Mouse (Mus musculus) CH12.LX (cell line): ENCODE results near the gene Pxn. TPM values are rescaled to one million over a fixed set of nuclear protein-coding genes. Genes with fewer than 3 reads are reported as not detected.

Source experiments
- DNase-seq: peaks from one replicate; pipeline ENCODE4 v3.0.0-alpha.2; 2013; ENCODE audit errors: extremely low read depth
- H3K27ac ChIP-seq: 2 replicates; pipeline ENCODE4 v1.5.1; 2012; ENCODE audit warnings: low read depth, mild to moderate bottlenecking, control low read depth, moderate library complexity; ENCODE audit not compliant: insufficient read depth
- H3K27me3 ChIP-seq: replicated peaks from 2 replicates; pipeline ENCODE3; 2012; ENCODE audit warnings: inconsistent platforms
- H3K36me3 ChIP-seq, 2 experiments: replicated peaks in 1 of 2; 2 replicates each; pipeline versions ENCODE3 to v1.6.1; 2012; ENCODE audit warnings: inconsistent platforms in 1 of 2, low read length in 1 of 2, mild to moderate bottlenecking in 1 of 2, mixed read lengths in 1 of 2, moderate library complexity in 1 of 2; ENCODE audit not compliant: control insufficient read depth in 1 of 2, insufficient read depth in 1 of 2
- H3K4me1 ChIP-seq, 2 experiments: 2 replicates each; pipeline ENCODE4 v1.6.1; 2012; ENCODE audit warnings: inconsistent platforms in 1 of 2, moderate library complexity in 1 of 2; ENCODE audit not compliant: insufficient read depth in 2 of 2, control insufficient read depth in 1 of 2
- H3K4me2 ChIP-seq: 2 replicates; pipeline ENCODE4 v1.6.1; 2012; ENCODE audit warnings: low read depth, mild to moderate bottlenecking, control low read depth; ENCODE audit not compliant: poor library complexity, insufficient read depth, severe bottlenecking
- H3K4me3 ChIP-seq, 3 experiments: fragments of 150-350 bp in 1 of 3; sonication (generic) in 1 of 3; replicated peaks in 1 of 3; 2 replicates each; pipeline versions ENCODE3 to v1.5.1; 2011 to 2012; ENCODE audit warnings: low read depth in 2 of 3, low read length in 2 of 3, mild to moderate bottlenecking in 2 of 3, moderate library complexity in 2 of 3, control low read depth in 1 of 3, improper control_type of control experiment in 1 of 3, inconsistent platforms in 1 of 3, mixed read lengths in 1 of 3; ENCODE audit not compliant: poor library complexity in 1 of 3
- H3K79me2 ChIP-seq: replicated peaks from 2 replicates; pipeline ENCODE4 v1.6.1; 2012; ENCODE audit warnings: mild to moderate bottlenecking, moderate library complexity; ENCODE audit not compliant: control insufficient read depth, poor library complexity, insufficient read depth, severe bottlenecking; ENCODE audit errors: extremely low read depth
- H3K9ac ChIP-seq: 2 replicates; pipeline ENCODE4 v1.6.1; 2012; ENCODE audit warnings: low read depth, mild to moderate bottlenecking, control low read depth, moderate library complexity; ENCODE audit not compliant: insufficient read depth
- H3K9me3 ChIP-seq: replicated peaks from 2 replicates; pipeline ENCODE3; 2012; ENCODE audit warnings: low read length, inconsistent platforms, mixed read lengths
- BHLHE40 ChIP-seq: IDR thresholded peaks from 2 replicates; pipeline ENCODE4 v1.6.1; 2011; ENCODE audit warnings: mild to moderate bottlenecking, low read depth, low read length, improper control_type of control experiment
- CHD1 ChIP-seq: IDR thresholded peaks from 2 replicates; pipeline ENCODE4 v1.6.1; 2012; ENCODE audit warnings: low read depth, low read length, improper control_type of control experiment, inconsistent platforms
- CHD2 ChIP-seq: IDR thresholded peaks from 2 replicates; pipeline ENCODE4 v1.6.1; 2011; ENCODE audit warnings: low read length, improper control_type of control experiment
- CTCF ChIP-seq, 2 experiments: IDR thresholded peaks in 1 of 2; conservative IDR thresholded peaks in 1 of 2; 2 replicates each; pipeline ENCODE4 v1.5.1; 2011 to 2012; ENCODE audit warnings: low read depth in 2 of 2, low read length in 2 of 2, improper control_type of control experiment in 1 of 2, inconsistent platforms in 1 of 2, mild to moderate bottlenecking in 1 of 2, moderate library complexity in 1 of 2
- E2F4 ChIP-seq: IDR thresholded peaks from 2 replicates; pipeline ENCODE4 v1.6.1; 2011; ENCODE audit warnings: low read depth, low read length, improper control_type of control experiment; ENCODE audit not compliant: insufficient replicate concordance
- ELF1 ChIP-seq: IDR thresholded peaks from 2 replicates; pipeline ENCODE4 v1.6.1; 2014; ENCODE audit warnings: low read depth, mild to moderate bottlenecking, inconsistent platforms, low read length, improper control_type of control experiment
- EP300 ChIP-seq: IDR thresholded peaks from 2 replicates; pipeline ENCODE4 v1.6.1; 2011; ENCODE audit warnings: low read length, improper control_type of control experiment
- ETS1 ChIP-seq: conservative IDR thresholded peaks from 2 replicates; pipeline ENCODE4 v1.6.1; 2012; ENCODE audit warnings: low read depth, mild to moderate bottlenecking, inconsistent platforms, low read length, improper control_type of control experiment, moderate library complexity
- GABPA ChIP-seq: IDR thresholded peaks from 2 replicates; pipeline ENCODE4 v1.6.1; 2012; ENCODE audit warnings: low read depth, low read length, improper control_type of control experiment, inconsistent platforms; ENCODE audit not compliant: insufficient replicate concordance
- HCFC1 ChIP-seq: IDR thresholded peaks from 2 replicates; pipeline ENCODE4 v1.6.1; 2012; ENCODE audit warnings: low read depth, mild to moderate bottlenecking, inconsistent platforms, low read length, improper control_type of control experiment
- IRF4 ChIP-seq: IDR thresholded peaks from 2 replicates; pipeline ENCODE4 v1.6.1; 2014; ENCODE audit warnings: low read depth, mild to moderate bottlenecking, inconsistent platforms, low read length, improper control_type of control experiment
- JUN ChIP-seq: IDR thresholded peaks from 2 replicates; pipeline ENCODE4 v1.6.1; 2011; ENCODE audit warnings: low read depth, mild to moderate bottlenecking, low read length, improper control_type of control experiment, moderate library complexity; ENCODE audit not compliant: insufficient read depth
- JUND ChIP-seq: conservative IDR thresholded peaks from 2 replicates; pipeline ENCODE4 v1.6.1; 2011; ENCODE audit warnings: low read depth, low read length, improper control_type of control experiment
- KAT2A ChIP-seq: IDR thresholded peaks from 2 replicates; pipeline ENCODE4 v1.6.1; 2012; ENCODE audit warnings: low read length, improper control_type of control experiment, inconsistent platforms; ENCODE audit not compliant: insufficient replicate concordance
- MAFK ChIP-seq: IDR thresholded peaks from 2 replicates; pipeline ENCODE4 v1.6.1; 2011; ENCODE audit warnings: low read length, improper control_type of control experiment; ENCODE audit not compliant: insufficient replicate concordance
- MAX ChIP-seq: IDR thresholded peaks from 2 replicates; pipeline ENCODE4 v1.6.1; 2011; ENCODE audit warnings: low read length, improper control_type of control experiment
- MAZ ChIP-seq: IDR thresholded peaks from 2 replicates; pipeline ENCODE4 v1.6.1; 2012; ENCODE audit warnings: low read depth, mild to moderate bottlenecking, inconsistent platforms, low read length, improper control_type of control experiment, moderate library complexity
- MEF2A ChIP-seq: IDR thresholded peaks from 2 replicates; pipeline ENCODE4 v1.6.1; 2014; ENCODE audit warnings: low read depth, mild to moderate bottlenecking, inconsistent platforms, low read length, improper control_type of control experiment, borderline replicate concordance
- MXI1 ChIP-seq: IDR thresholded peaks from 2 replicates; pipeline ENCODE4 v1.6.1; 2011; ENCODE audit warnings: mild to moderate bottlenecking, low read depth, low read length, improper control_type of control experiment
- MYC ChIP-seq: IDR thresholded peaks from 2 replicates; pipeline ENCODE4 v1.6.1; 2011; ENCODE audit warnings: low read depth, mild to moderate bottlenecking, improper control_type of control experiment, low read length
- NELFE ChIP-seq: IDR thresholded peaks from 2 replicates; pipeline ENCODE4 v1.6.1; 2011; ENCODE audit warnings: low read depth, low read length, improper control_type of control experiment
- NRF1 ChIP-seq: IDR thresholded peaks from 2 replicates; pipeline ENCODE4 v1.6.1; 2014; ENCODE audit warnings: low read depth, mild to moderate bottlenecking, inconsistent platforms, low read length, improper control_type of control experiment, moderate library complexity
- PAX5 ChIP-seq: IDR thresholded peaks from 2 replicates; pipeline ENCODE4 v1.6.1; 2012; ENCODE audit warnings: low read length, inconsistent platforms, mixed read lengths
- POLR2A ChIP-seq: IDR thresholded peaks from 2 replicates; pipeline ENCODE4 v1.6.1; 2011; ENCODE audit warnings: low read depth, mild to moderate bottlenecking, improper control_type of control experiment, low read length
- POLR2AphosphoS2 ChIP-seq: IDR thresholded peaks from 2 replicates; pipeline ENCODE4 v1.6.1; 2011; ENCODE audit warnings: low read depth, low read length, improper control_type of control experiment
- RAD21 ChIP-seq: IDR thresholded peaks from 2 replicates; pipeline ENCODE4 v1.6.1; 2011; ENCODE audit warnings: low read depth, mild to moderate bottlenecking, low read length, improper control_type of control experiment, moderate library complexity
- RCOR1 ChIP-seq: conservative IDR thresholded peaks from 2 replicates; pipeline ENCODE4 v1.6.1; 2012; ENCODE audit warnings: low read depth, mild to moderate bottlenecking, inconsistent platforms, low read length, improper control_type of control experiment
- SIN3A ChIP-seq: IDR thresholded peaks from 2 replicates; pipeline ENCODE4 v1.6.1; 2012; ENCODE audit warnings: low read length, improper control_type of control experiment, inconsistent platforms
- SMC3 ChIP-seq: IDR thresholded peaks from 2 replicates; pipeline ENCODE4 v1.6.1; 2011; ENCODE audit warnings: low read depth, low read length, improper control_type of control experiment
- TBP ChIP-seq: conservative IDR thresholded peaks from 2 replicates; pipeline ENCODE4 v1.6.1; 2011; ENCODE audit warnings: low read depth, low read length, improper control_type of control experiment
- TCF12 ChIP-seq: IDR thresholded peaks from 2 replicates; pipeline ENCODE4 v1.6.1; 2014; ENCODE audit warnings: low read depth, mild to moderate bottlenecking, inconsistent platforms, low read length, improper control_type of control experiment
- UBTF ChIP-seq: IDR thresholded peaks from 2 replicates; pipeline ENCODE4 v1.6.1; 2012; ENCODE audit warnings: low read depth, mild to moderate bottlenecking, inconsistent platforms, low read length, improper control_type of control experiment, moderate library complexity
- USF1 ChIP-seq: IDR thresholded peaks from 2 replicates; pipeline ENCODE4 v1.6.1; 2014; ENCODE audit warnings: low read depth, mild to moderate bottlenecking, inconsistent platforms, low read length, improper control_type of control experiment
- USF2 ChIP-seq: conservative IDR thresholded peaks from 2 replicates; pipeline ENCODE4 v1.6.1; 2011; ENCODE audit warnings: low read depth, low read length, improper control_type of control experiment
- ZC3H11A ChIP-seq: IDR thresholded peaks from 2 replicates; pipeline ENCODE4 v1.6.1; 2012; ENCODE audit warnings: low read depth, mild to moderate bottlenecking, inconsistent platforms, low read length, improper control_type of control experiment
- ZKSCAN1 ChIP-seq: IDR thresholded peaks from 2 replicates; pipeline ENCODE4 v1.6.1; 2012; ENCODE audit warnings: low read depth, inconsistent platforms, low read length, improper control_type of control experiment, borderline replicate concordance
- ZMIZ1 ChIP-seq: IDR thresholded peaks from 2 replicates; pipeline ENCODE4 v1.6.1; 2012; ENCODE audit warnings: low read depth, mild to moderate bottlenecking, inconsistent platforms, low read length, improper control_type of control experiment
- ZNF384 ChIP-seq: IDR thresholded peaks from 2 replicates; pipeline ENCODE4 v1.6.1; 2012; ENCODE audit warnings: low read depth, low read length, improper control_type of control experiment, inconsistent platforms
- dilution Hi-C: fragments of 300-500 bp; cut with MboI; formaldehyde crosslinking; loops from 2 replicates; pipeline ENCODE4 v1.14.3; 2020; ENCODE audit warnings: low sequenced_read_pairs; ENCODE audit not compliant: extremely low pct_unique_long_range_greater_than_20kb, extremely low pct_ligation_motif_present
- in situ Hi-C: fragments of 300-500 bp; cut with MboI; formaldehyde crosslinking; loops from 3 replicates; pipeline ENCODE4 v1.14.3; 2019; ENCODE audit warnings: low sequenced_read_pairs, low pct_ligation_motif_present, low pct_unique_long_range_greater_than_20kb, mixed read lengths
- polyA plus RNA-seq: library from polyadenylated mRNA; unstranded; fragments of >175 nt; gene quantifications from 2 replicates; pipeline ENCODE4 v1.2.1, GENCODE M21; 2012; ENCODE audit warnings: low read depth; ENCODE audit not compliant: insufficient read length
- total RNA-seq, 2 experiments: library from RNA; depleted of rRNA; stranded (reverse); fragments of 300-350 nt in 1 of 2; fragments of >200 nt in 1 of 2; gene quantifications; 2 replicates each; pipeline ENCODE4 v1.2.3; 2012 to 2014

Pxn gene
- total and polyA plus RNA-seq, 3 experiments, result 17.0 to 43.4 (median 21.1) TPM

GRCm38 (mm10) chr5:115559237-115560101 is 53.0 kb downstream of the Pxn start, which contains the start of gene Rplp0:
Gene Rplp0 (plus strand): TSS chr5:115559467.
- dilution Hi-C loops (no loop called here), in situ Hi-C loops (no loop called here)
- peak; percentile 47; the same call in 1 of the 2 replicates for TF ChIP-seq MEF2A
- peak; percentile 89 for TF ChIP-seq TCF12
- TF ChIP-seq BHLHE40, result no peak
- TF ChIP-seq GABPA, result peak; percentile 92
- TF ChIP-seq ELF1, result peak; percentile 59
- TF ChIP-seq JUN, result no peak
- TF ChIP-seq MXI1, result peak; percentile 88
- no peak for TF ChIP-seq ZC3H11A
- TF ChIP-seq ETS1, result no peak
- TF ChIP-seq UBTF, result no peak
- TF ChIP-seq KAT2A, result peak; percentile 52; the same call in 1 of the 2 replicates
- TF ChIP-seq TBP, result peak; percentile 98
- TF ChIP-seq RCOR1, result no peak
- TF ChIP-seq IRF4, result peak; percentile 69; the same call in 1 of the 2 replicates
- peak; percentile 84 for TF ChIP-seq HCFC1
- TF ChIP-seq MAZ, result no peak
- TF ChIP-seq CHD2, result peak; percentile 92
- TF ChIP-seq MYC, result peak; percentile 97
- TF ChIP-seq MAFK, result no peak
- peak; percentile 100 for TF ChIP-seq NELFE
- peak; percentile 24 to 99; a peak in 2 of 4 replicates for TF ChIP-seq CTCF (conservative IDR thresholded peaks at IDR 0.05 in 1 of 2, IDR thresholded peaks at IDR 0.05 in 1 of 2; ENCODE audit: low read depth in 2 of 2, low read length in 2 of 2)
- no peak for TF ChIP-seq PAX5
- no peak; the same call in none of the 2 replicates for TF ChIP-seq NRF1
- no peak for TF ChIP-seq EP300
- no peak for TF ChIP-seq USF1
- no peak for TF ChIP-seq E2F4
- peak; percentile 41 for TF ChIP-seq SMC3
- no peak for TF ChIP-seq ZKSCAN1
- TF ChIP-seq JUND, result no peak
- peak; percentile 94; the same call in 1 of the 2 replicates for TF ChIP-seq POLR2AphosphoS2
- TF ChIP-seq CHD1, result no peak; the same call in 1 of the 2 replicates
- peak; percentile 99 for TF ChIP-seq ZMIZ1
- TF ChIP-seq MAX, result peak; percentile 96
- peak; percentile 63; the same call in 1 of the 2 replicates for TF ChIP-seq SIN3A
- peak; percentile 100 for TF ChIP-seq POLR2A
- TF ChIP-seq USF2, result no peak
- no peak for TF ChIP-seq ZNF384
- TF ChIP-seq RAD21, result no peak; the same call in 1 of the 2 replicates
- H3K79me2 ChIP-seq, result peaks cover 31% of the 10 kb centered on the region
- peak within 1 kb of the TSS; percentile 94 for H3K9ac ChIP-seq
- H3K4me2 ChIP-seq, result peak within 1 kb of the TSS; percentile 35
- peaks cover 4 to 33% of the 10 kb centered on the region in 2 experiments; a peak in 3 of 4 replicates for H3K4me1 ChIP-seq
- peak within 1 kb of the TSS; percentile 60 for H3K27ac ChIP-seq
- peaks cover 29 to 50% of the 10 kb centered on the region in 2 experiments for H3K36me3 ChIP-seq
- H3K4me3 ChIP-seq, result peak within 1 kb of the TSS; percentile 75 to 91 (median 91)
- peak; percentile 99 for DNase-seq
- no peaks in the 10 kb centered on the region for H3K27me3 ChIP-seq
- no peaks in the 10 kb centered on the region for H3K9me3 ChIP-seq
